Mouse (Mus musculus) embryo, embryonic 11 days (tissue): ENCODE results near the gene Ntm.
A peak's percentile ranks its signal among the peaks of the same experiment; 100 is the strongest.

ENCODE experiments used
- DNase-seq: peaks from one replicate; pipeline ENCODE4 v3.0.0-alpha.2; 2015

Ntm gene

DNA sequence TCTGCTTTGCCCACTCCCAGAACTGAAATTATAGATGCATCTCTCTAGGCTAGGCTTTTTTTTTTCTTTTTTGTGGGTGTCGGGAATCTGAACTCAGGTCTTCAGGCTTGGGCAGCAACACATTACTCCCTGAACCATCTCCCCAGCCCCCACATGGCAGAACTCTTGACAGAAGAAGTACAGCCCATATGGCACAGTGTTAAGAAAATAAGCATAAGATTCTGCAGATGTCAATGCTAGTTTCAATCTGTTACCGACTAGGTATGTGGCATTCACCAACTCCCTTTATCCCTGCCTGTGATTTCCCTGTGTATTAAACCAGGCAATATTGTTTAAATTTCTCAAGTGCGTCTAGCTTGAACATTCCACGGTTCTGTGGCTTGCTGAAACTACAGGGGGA, 166.7 kb downstream of the Ntm start:
- DNase-seq: no peak

DNA sequence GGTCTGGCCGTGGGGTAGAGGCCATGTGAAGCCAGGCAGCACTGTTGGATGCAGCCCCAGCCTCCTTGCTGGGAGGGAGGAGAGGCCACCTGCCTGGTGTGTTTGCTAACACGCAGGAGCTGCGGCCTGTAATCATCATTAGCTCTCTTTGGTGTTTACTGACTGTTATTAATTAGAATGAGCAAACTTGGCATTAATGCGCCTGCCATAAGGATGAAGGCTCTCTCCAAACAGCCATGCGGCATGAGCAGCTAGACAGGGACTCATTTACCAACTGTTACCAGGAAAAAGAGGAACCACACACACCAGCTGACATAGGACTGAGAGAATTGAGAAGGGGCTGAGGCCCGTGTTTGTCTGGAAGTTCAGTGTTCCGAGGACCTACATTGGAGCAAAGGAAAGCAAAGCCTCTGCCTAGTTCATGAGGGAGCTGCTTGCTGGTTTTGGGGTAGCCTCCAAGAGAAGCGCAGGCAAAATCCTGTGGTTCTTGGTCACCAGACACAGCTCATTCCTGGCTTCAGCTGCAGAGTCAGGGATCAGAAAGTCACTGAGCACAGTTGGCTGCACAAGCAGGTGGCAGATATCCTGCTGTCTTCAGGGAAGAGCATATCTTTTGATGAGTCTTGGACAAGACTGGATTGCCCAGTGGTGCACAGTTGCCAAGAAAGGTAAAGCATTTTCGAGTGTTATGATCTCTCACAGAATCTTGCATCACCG, 171.6 kb downstream of the Ntm start:
- DNase-seq: no peak

DNA sequence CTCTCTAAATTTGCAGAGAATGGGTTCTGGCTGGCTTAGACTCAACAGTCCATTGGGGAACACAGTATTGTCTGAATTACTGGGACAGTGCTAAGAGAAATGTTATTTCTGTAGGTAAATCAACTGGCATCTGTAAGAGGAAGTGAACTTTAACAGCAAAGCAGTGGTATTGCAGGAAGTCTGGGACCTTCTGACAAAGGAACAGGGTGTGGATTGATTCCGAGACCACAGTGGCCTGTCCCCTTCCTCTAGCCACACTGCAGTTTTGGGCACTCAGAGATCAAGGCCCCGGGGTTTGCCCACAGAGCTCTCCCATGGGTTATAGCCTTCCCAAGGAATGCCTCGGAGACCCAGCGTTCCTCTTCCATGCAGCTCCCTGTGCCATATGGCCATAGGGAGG, 172.9 kb downstream of the Ntm start:
- DNase-seq: no peak

- DNase-seq: no peak
Measured at GRCm38 (mm10) chr9:29788855-29789254, 174.1 kb downstream of the Ntm start.

GRCm38 (mm10) chr9:29787408-29787807, 175.5 kb downstream of the Ntm start:
- DNase-seq: no peak

GRCm38 (mm10) chr9:29782697-29783096, 180.2 kb downstream of the Ntm start:
- DNase-seq: no peak

GRCm38 (mm10) chr9:29779739-29780138, 183.2 kb downstream of the Ntm start:
- no peak for DNase-seq

DNA sequence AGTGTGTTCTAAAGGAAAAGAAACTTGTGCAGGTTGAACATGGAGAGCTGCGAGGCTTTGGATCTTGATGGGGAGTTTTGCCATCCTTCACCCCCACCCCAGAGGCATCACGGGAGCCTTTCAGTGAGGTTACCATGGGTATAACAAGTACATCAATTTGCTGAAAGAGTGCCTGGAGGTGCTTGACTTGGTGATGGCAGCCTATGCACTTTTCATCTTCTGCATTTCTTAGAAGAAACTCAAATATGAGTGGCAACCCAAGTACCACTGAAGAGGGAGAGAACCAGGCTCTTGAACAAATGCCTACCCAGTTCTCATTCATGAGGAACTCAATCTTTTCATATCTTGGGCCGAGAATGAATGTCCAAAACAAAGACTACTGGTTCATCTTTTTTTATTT, 186.0 kb downstream of the Ntm start:
- DNase-seq: no peak

DNA sequence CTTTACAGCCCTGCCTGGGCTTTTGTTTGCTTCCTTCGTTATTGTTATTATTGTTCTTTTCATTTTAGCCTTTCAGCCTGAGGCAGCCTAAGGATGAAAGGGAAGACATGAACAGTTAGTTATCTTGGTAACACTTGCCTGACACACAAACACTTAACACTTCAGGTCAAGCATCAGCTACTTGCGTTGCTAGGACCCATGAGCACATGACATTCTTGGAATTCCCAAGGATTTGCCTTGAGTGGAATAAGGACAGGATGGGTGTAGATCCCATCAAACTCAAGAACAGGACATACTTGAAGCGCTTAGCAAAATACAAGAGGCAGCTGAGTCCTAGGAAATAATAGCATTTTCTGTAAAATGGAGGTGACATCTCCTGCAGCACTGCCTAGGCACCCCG, 186.4 kb downstream of the Ntm start:
- DNase-seq: no peak

- DNase-seq: no peak
Measured at GRCm38 (mm10) chr9:29776030-29776429, 186.9 kb downstream of the Ntm start.

DNA sequence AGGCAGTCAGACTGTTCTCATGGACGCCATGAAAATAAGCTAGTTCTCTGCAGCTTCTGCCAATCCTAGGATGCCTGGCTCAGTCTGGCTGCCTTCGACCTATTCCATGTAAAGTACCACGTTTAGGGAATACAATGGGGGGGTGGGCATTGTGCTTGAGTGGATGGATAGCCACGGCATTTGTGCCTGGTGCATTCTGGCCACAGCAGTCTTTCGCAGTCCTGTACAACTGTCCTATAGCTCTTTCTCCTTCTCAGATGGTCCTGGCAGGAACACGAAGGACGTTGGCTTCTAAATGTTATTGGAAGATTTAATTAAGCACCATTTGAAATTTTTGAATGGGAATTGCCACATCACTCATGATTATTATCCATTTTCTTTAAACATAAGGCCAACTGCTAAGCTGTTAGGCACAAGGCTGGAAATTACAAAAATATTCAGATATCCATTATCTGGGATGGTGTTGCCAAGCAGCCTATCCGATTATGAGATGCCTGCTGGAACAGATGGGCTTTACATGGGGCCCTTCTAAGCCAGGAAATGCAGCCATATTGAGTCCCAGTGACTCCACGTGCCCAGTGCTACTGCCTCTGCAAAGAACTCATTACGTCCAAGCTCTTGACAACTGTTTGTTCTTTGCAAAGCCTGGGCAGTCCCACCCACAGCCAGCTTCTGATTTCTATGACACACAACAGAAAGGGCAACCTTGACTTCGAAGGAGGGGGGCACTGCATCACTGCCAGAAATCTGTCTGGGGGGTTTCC, 190.1 kb downstream of the Ntm start:
- DNase-seq: no peak

DNA sequence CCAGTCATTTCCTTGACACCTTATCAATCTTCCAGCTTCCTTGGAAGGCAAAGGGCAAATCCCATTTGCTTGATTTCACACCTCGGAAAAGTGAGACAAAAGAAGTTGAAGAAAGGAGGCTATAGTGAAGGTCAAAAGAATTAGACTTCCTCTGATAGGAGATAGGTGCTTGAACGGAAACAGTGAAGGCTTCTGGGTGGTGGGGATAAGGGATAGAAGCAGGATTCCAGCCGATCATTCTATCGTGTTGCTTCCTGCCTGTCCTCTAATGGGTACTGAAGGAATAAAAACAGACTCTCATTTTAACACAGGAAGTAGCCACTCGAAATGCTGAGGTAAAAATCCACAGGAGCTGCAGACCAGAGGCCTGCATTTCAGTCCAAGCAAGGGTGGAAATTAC, 191.1 kb downstream of the Ntm start:
- DNase-seq: no peak

DNA sequence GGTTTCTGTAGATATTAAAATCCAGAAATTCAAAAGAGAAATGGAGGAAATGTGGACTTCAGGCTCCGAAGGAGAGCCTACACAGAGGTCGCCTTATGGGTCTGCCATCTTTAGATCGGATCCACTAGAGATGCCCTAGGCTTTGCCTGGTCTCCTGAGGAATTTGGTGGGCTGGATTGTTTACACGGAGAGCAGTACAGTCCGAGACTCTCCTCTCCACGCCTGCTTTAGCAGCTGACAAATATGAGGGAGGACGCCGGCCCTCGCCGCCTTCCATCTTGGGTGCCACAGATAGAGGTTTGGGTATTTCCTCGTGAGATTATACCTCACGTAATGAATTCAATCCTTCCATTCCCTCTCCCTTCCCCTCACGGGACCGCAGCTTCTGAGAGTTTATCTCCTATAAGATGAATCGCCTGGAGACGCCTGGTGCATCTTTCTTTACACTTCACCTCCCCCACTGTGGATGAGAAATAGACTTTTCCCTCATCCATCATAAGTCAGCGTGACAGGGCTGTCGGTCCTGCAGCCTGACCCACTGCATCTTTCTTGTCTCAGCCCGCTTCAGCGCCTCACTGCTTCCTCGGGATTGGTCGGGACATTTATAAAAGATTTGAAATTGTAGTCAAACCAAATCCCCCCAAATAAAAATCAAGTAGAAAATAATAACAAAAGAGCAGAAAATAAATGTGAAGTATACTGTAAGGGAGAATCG, 191.7 kb downstream of the Ntm start:
- DNase-seq: no peak

GRCm38 (mm10) chr9:29769361-29769760, 193.6 kb downstream of the Ntm start:
- no peak for DNase-seq

DNA sequence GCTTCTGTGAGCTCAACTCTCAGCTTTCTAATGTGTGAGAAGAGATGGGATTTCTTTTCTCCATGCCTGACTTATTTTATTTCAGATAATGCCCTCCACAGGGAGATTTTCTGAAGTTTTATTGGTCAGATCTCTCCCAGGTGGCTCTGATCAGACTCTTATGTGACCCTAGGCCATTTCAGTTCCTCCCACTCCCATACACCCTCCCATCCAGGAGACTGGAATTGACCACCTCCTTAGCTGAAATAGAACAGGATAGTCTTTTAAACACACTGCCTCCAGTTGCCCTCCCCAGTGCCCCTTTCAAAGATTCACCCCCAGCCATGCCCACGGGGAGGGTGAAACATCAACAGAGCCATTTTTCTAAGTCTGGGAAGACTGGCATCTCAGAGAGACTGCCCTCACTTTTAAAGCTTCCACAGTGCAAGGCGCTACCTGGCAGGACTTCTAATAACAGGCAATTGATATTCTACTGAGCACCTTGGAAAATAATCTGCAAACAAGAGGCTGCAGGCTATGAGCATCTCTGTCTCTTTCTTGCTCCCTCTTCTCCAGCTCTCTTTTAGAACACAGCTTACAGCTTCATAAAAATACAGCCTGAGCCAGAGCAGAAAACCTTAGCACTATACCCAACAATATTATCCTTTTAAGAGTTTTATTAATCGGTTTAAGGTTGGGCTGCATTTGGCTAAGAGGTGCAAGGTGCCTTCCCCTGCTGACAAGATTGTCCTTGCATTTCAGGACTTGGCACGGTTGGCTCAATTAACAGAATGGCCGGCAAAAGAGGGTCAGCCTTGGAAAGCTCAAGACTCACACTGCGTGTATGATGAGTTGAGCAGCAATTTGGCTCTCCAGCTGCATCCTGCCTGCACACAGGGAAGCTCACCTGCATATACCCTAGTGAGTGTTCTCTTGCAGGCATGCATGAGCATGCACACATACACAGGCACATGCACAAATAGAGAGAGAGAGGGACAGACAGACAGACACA, 196.7 kb downstream of the Ntm start:
- no peak for DNase-seq

DNA sequence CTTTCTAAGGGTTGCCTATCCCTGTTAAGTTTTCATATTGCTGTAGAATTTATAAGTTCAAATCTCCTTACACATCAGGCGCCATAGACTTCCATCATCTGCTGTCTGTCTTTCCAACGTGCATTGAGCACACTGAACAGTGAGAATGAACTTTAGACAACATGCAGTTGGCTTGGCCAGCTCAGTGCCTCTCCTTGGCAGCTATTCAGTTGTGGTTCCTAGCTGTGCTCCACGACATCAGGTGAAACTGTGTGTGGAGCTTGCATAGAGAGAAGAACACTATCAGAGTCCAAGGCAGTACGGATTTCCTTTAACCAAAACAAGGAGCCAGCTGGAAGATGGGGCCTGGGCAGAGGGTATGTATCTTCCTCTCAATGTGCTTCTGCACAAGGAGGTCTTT, 199.6 kb downstream of the Ntm start:
- DNase-seq: no peak

DNA sequence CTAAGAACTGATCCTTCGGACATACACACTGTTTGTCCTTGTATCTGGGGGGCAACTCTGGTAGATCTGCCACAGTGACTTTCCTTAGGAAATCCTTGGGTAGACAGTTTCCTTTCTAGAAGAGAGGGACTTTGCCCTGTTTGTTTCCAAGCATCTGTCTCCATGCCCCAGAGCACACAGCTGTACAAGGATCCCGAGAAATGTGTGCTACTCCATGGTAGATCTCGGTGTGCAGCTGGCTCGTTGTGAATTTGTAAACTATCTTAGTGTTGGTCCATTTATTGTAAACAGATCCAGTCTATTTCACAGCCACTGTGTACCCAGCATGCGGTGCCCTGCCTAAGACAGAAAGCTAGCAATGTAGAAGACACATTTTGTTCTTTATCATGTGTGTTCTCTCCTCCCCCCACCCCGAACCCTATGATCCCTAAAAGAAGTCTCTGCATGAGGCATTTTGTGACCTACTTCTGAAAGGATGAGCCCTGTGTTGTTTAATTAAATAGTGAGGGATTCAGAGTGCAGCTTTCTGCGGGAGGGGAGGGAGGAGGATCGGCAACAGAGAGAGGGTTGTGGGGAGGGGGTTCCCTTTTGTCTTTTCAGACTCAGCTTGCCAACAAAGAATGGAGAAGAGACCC, 200.9 kb downstream of the Ntm start:
- no peak for DNase-seq

GRCm38 (mm10) chr9:29761511-29761910, 201.4 kb downstream of the Ntm start:
- no peak for DNase-seq

DNA sequence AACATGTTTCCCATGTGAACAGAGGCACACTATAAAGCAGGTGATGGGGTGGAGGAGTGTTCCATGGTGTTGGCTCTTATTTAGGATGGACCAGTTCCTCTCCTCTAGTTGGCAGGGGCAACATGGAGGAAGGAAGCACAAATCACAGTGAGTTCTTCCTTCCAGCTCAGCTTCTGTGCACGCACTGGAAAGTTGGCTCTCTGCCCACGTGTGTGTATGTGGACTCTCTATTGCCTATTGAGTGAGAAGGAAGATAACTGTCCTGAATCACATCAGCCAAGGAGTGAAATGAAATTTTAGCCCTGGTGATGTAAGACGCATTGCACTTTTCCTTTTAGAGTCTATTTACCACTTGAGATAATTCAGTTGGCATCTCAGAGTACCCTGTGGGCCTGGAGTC, 203.0 kb downstream of the Ntm start:
- DNase-seq: no peak

DNA sequence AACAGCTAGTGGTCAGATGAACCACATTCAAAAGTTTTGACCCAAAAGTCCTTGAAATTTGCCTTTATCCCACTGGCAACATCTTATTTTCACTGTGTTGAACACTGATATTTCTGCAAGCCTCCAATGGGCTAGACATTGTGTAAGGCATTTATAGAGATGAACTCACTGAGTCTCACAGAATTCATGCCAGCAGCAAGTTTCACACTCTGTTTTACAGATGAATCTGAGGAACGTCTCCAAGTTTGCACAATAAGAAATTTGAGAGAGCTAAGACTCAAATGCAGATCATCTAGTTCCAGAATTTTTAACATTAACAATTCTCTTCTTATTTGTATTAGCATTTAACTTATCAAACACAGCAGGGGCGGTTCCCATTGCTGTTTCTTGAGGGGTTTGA, 203.9 kb downstream of the Ntm start:
- no peak for DNase-seq

DNA sequence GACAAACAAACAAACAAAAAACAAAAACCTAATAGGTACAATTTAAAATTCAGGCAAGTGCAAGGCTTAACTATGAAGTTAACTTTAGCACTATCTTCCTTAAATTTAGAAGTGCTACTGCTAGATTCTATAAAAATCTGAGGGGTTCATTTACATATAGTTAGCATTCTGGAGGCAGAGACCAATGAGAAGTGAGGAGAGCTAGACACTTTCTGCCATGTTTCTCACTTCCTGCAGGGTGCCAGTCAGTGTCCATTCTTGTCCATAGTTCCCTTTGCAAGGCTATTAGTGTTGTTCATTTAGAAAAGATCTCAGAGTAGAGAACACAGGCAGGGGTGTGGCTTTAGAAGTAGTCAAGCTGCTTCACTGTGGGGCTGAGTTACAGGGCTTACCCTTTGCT, 208.6 kb downstream of the Ntm start:
- no peak for DNase-seq

DNA sequence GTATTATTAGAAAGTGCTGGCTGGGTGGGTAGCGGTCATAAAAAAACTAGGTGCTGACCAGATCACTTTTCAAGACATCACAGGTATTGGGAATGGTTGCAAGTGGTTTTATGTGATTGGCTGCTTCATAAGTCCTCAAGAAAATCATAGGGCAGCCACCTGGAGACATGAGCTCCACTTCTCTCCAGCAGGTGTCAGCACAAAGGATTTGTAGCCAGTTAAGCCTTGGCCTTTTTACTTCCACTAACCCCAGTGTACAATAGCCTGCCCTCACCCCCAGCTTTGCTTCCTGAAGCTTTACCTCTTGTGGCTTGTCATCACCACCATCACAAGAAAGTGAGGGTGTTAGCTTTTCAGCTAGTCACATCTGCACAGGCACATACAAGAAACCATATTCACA, 211.5 kb downstream of the Ntm start:
- DNase-seq: peak; percentile 67
